Mouse (Mus musculus) bone marrow macrophage, adult 2 months (primary cell): Measurements from ENCODE around the gene Chrm4.
A peak's percentile ranks its signal among the peaks of the same experiment; 100 is the strongest.

Experiments used
- CTCF ChIP-seq: IDR thresholded peaks from 2 replicates; pipeline ENCODE4 v1.5.1; 2012; ENCODE audit warnings: low read depth, mild to moderate bottlenecking, low read length, moderate library complexity
- POLR2A ChIP-seq: IDR thresholded peaks from 2 replicates; pipeline ENCODE4 v1.6.1; 2012; ENCODE audit warnings: mild to moderate bottlenecking, low read depth, low read length, borderline replicate concordance

GRCm38 (mm10) chr2:91958701-91959457 is 31.8 kb downstream of the Chrm4 start:
- peak; percentile 39; the same call in 1 of the 2 replicates for TF ChIP-seq CTCF
- no peak for TF ChIP-seq POLR2A
